Mouse (Mus musculus): ENCODE results near the gene Abcb11.

DNA sequence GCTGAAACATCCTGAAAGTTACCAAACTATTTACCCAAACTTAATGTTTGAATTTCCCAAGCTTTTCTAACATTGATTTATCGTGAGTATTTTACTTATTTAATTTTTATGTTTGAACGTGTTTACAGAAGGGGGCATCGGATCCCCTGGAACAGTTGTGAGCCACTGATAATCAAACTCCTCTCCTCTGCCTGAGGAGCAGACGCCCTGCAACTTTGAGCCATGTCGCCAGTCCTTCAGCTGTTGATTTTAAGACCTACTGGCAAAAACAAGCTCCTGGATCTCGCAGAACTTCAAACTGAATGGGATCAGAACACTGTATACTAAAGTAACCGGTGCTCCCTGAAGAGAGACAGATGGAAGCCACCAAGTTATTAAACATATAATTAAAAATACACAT is 135.9 kb downstream of the Abcb11 start:
- TF ChIP-seq CTCF (IDR thresholded peaks at IDR 0.05; ENCODE audit: insufficient read depth, low read depth, low read length) (no peak), POLR2A (IDR thresholded peaks at IDR 0.05; ENCODE audit: insufficient read depth, low read depth, low read length) (no peak)
